Mouse (Mus musculus) lung, postnatal 25 days (tissue): ENCODE data around the gene Gm10037.

ENCODE experiments used
- DNase-seq: peaks from one replicate; pipeline ENCODE4 v3.0.0; 2022; ENCODE audit warnings: low spot score

The Gm10037 gene

GRCm38 (mm10) chr13:67876699-67877254, 45.9 kb downstream of the Gm10037 start:
- no peak for DNase-seq

- DNase-seq = no peak
Observed at GRCm38 (mm10) chr13:67883966-67884365, 53.1 kb downstream of the Gm10037 start.
